Mouse (Mus musculus) heart, embryonic 15.5 days (tissue): ENCODE data around the gene Zfp987. TPM values are rescaled to one million over a fixed set of nuclear protein-coding genes. Genes with fewer than 3 reads are reported as not detected.
"Not testable (repeated sequence)": the region's sequence is repeated elsewhere in the genome, so short reads cannot be mapped to it uniquely, and the experiment has no call there.

Experiments used
- ATAC-seq: fragments of 200-750 bp; cut with Nextera tagmentation; replicated peaks from 2 replicates; pipeline ENCODE4 v1.8.0; 2017; ENCODE audit warnings: low read depth, moderate TSS enrichment; ENCODE audit not compliant: insufficient number of reproducible peaks, insufficient read depth, low FRiP score
- H3K27ac ChIP-seq: fragments of 300-500 bp; sonication (generic); 2 replicates; pipeline ENCODE4 v1.5.1; 2015; ENCODE audit warnings: mild to moderate bottlenecking, inconsistent platforms
- H3K27me3 ChIP-seq: fragments of 300-500 bp; sonication (generic); 2 replicates; pipeline ENCODE4 v1.6.1; 2015; ENCODE audit warnings: inconsistent platforms
- H3K36me3 ChIP-seq: fragments of 300-500 bp; sonication (generic); 2 replicates; pipeline ENCODE4 v1.6.1; 2015; ENCODE audit warnings: mild to moderate bottlenecking, inconsistent platforms
- H3K4me1 ChIP-seq: fragments of 300-500 bp; sonication (generic); replicated peaks from 2 replicates; pipeline ENCODE4 v1.6.1; 2015; ENCODE audit warnings: inconsistent platforms
- H3K4me2 ChIP-seq: fragments of 300-500 bp; sonication (generic); 2 replicates; pipeline ENCODE4 v1.6.1; 2015; ENCODE audit warnings: inconsistent platforms, mild to moderate bottlenecking, moderate library complexity
- H3K4me3 ChIP-seq: fragments of 300-500 bp; sonication (generic); 2 replicates; pipeline ENCODE4 v1.5.1; 2015; ENCODE audit warnings: mild to moderate bottlenecking, inconsistent platforms
- H3K9ac ChIP-seq: fragments of 300-500 bp; sonication (generic); 2 replicates; pipeline ENCODE4 v1.6.1; 2015; ENCODE audit warnings: mild to moderate bottlenecking, inconsistent platforms
- H3K9me3 ChIP-seq: fragments of 300-500 bp; sonication (generic); replicated peaks from 2 replicates; pipeline ENCODE4 v1.6.1; 2016; ENCODE audit warnings: inconsistent platforms
- WGBS: fragments of 180-500 bp; shearing (Covaris S2); methylation state at CpG from one replicate; pipeline ENCODE4 v1.1.7; 2015; ENCODE audit warnings: mixed read lengths; 5-methylcytosine and 5-hydroxymethylcytosine counted together
- polyA plus RNA-seq: library from polyadenylated mRNA; unstranded; fragments of >200 nt; fragmentation: Nextera tagmentation; extraction: Ambion mirVana; gene quantifications from 2 replicates; pipeline ENCODE4 v1.2.1, GENCODE M21; 2015

Zfp987 gene
- polyA plus RNA-seq, result 0.05 and 0.06 TPM in 2 replicates

DNA sequence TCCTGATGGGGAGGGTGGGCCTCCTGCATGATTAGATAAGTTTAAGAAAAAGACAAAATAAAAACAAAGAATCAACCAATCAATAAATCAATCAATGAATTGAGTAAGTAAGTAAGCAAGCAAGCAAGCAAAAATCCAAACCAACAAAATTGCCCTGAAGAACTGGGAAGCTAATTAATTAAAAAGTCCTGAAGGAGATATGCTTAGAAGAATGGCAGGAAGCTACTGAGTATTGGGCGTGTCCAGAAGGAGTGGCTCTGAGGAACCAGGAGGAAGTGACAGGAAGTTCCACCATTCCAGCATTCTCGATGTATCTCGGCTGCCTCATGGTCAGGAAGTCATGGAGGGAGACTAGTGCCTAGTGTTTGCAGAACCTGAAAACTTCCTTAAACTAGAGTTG lies at the start of gene Zfp987:
Zfp987 (plus strand) TSS at position 301 of the 400 bp plus-strand sequence.
- WGBS, result 78% methylated on average over 3 of the region's 3 CpGs
- H3K9ac ChIP-seq, H3K4me1 ChIP-seq, H3K9me3 ChIP-seq, ATAC-seq, H3K4me2 ChIP-seq, H3K27ac ChIP-seq, H3K4me3 ChIP-seq, H3K27me3 ChIP-seq, H3K36me3 ChIP-seq: not testable (repeated sequence)

GRCm38 (mm10) chr4:146052536-146052935 lies 44.6 kb upstream of the Zfp987 start:
- not testable (repeated sequence) for H3K36me3 ChIP-seq, H3K4me2 ChIP-seq, ATAC-seq, H3K27ac ChIP-seq, H3K27me3 ChIP-seq, H3K4me1 ChIP-seq, H3K4me3 ChIP-seq, H3K9ac ChIP-seq
- 64% methylated on average over 1 of the region's 1 CpGs for WGBS
- H3K9me3 ChIP-seq, result peaks cover 29% of the 10 kb centered on the region

DNA sequence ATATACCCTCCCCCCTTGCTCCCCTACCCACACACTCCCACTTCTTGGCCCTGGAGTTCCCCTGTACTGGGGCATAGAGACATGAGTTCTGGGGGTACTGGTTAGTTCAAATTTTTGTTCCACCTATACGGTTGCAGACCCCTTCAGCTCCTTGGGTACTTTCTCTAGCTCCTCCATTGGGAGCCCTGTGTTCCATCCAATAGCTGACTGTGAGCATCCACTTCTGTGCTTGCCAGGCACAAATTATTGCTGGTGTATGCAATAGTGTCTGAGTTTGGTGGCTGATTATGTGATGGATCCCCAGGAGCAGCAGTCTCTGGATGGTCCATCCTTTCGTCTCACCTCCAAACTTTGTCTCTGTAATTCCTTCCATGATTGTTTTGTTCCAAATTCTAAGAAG lies 43.7 kb upstream of the Zfp987 start:
- ATAC-seq, H3K4me1 ChIP-seq, H3K9ac ChIP-seq, H3K27me3 ChIP-seq, H3K4me2 ChIP-seq, H3K4me3 ChIP-seq, H3K27ac ChIP-seq, H3K36me3 ChIP-seq: not testable (repeated sequence)
- WGBS, result 71% methylated on average over 2 of the region's 2 CpGs
- peaks cover 31% of the 10 kb centered on the region for H3K9me3 ChIP-seq

DNA sequence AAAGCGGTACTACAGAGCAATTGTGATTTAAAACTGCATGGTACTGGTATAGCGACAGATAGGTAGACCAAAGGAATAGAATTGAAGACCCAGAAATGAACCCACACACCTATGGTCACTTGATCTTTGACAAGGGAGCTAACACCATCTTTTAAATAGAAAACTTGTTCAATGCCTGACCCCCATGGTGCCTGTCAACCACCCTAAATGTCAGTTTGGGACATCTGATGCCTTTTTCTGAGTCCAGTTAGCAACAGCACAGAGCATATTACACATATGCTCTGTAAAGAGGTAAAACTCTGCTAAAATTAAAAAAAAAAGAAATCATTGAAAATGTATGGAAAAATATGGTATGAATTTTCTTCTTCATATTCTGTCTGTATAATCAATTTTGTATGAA lies 41.8 kb upstream of the Zfp987 start:
- H3K9me3 ChIP-seq, result peaks cover 36% of the 10 kb centered on the region
- WGBS, result 63% methylated on average over 2 of the region's 2 CpGs
- no peak overlapping the region for H3K27ac ChIP-seq
- H3K36me3 ChIP-seq, result no peaks in the 10 kb centered on the region; the same call in 1 of the 2 replicates
- no peak overlapping the region for H3K4me3 ChIP-seq
- H3K27me3 ChIP-seq, result no peaks in the 10 kb centered on the region
- no peak overlapping the region for H3K9ac ChIP-seq
- ATAC-seq, result no peak
- no peaks in the 10 kb centered on the region for H3K4me1 ChIP-seq
- H3K4me2 ChIP-seq, result no peak overlapping the region

DNA sequence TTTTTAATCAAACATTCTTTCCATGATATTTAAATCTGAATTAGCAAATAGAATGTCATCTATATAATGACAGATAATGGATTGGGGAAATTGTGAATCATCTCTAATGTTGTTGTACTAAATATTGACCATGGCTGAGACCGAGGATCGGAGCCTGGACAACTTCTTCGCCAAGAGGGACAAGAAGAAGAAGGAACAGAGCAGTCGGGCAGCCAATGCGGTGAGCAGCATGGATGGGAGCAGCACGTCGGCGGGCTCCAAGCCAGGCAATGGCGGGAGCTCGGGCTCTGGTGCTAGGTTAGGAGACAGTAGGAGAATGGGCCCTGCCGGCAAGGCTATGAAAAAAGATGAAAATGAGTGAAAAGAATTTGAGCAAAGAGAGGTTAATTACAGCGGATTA lies 38.5 kb upstream of the Zfp987 start:
- 86% methylated on average over 12 of the region's 12 CpGs for WGBS

GRCm38 (mm10) chr4:146059078-146059477 lies 38.0 kb upstream of the Zfp987 start:
- not testable (repeated sequence) for H3K4me2 ChIP-seq, H3K27me3 ChIP-seq, H3K27ac ChIP-seq, H3K36me3 ChIP-seq, H3K4me3 ChIP-seq, H3K4me1 ChIP-seq, H3K9ac ChIP-seq, ATAC-seq
- peaks cover 38% of the 10 kb centered on the region for H3K9me3 ChIP-seq
- WGBS, result 78% methylated on average over 4 of the region's 4 CpGs

More for the DNA sequence above, 38.5 kb upstream of the Zfp987 start:
- not testable (repeated sequence) for H3K4me2 ChIP-seq, ATAC-seq, H3K4me1 ChIP-seq, H3K27ac ChIP-seq, H3K9ac ChIP-seq, H3K27me3 ChIP-seq, H3K36me3 ChIP-seq, H3K4me3 ChIP-seq
- H3K9me3 ChIP-seq, result peaks cover 40% of the 10 kb centered on the region

DNA sequence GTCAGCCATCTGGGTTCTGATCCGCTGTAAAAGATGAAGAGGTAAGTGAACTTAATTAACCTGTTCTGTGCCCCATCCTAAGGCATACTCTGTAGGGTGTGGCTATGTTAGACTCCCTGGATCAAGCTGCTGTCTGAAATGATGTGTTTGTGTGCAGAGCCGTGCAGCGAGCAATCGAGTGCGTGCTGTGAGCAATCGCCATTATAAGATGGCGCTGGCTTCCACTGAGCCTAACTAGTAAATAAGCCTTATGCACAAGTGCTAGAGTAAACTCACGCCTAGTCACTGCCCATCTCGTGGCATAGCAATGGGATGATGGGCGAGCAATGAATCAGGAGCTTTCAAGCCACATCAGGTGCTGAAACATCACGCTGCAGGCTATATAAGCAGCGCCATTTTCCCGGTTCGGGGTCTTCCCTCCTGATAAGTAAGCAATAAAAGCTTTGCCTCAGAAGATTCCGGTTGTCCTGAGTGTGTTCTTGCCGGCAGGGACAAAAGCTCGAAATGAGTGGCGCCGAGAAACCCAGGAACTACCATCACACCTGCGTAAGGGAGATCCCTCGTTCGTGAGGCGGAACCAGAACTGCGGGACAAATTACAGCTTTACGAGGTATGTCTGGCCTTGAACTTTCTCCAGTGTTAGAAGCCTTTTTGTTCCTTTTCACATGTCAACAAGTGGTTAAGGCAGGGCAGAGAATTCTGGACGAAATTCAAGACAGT lies 37.0 kb upstream of the Zfp987 start:
- H3K4me1 ChIP-seq, H3K27me3 ChIP-seq, H3K4me2 ChIP-seq, ATAC-seq, H3K27ac ChIP-seq, H3K9ac ChIP-seq, H3K4me3 ChIP-seq, H3K36me3 ChIP-seq: not testable (repeated sequence)
- 87% methylated on average over 25 of the region's 26 CpGs for WGBS
- H3K9me3 ChIP-seq, result peaks cover 39% of the 10 kb centered on the region

GRCm38 (mm10) chr4:146061082-146061481 lies 36.0 kb upstream of the Zfp987 start:
- not testable (repeated sequence) for H3K4me3 ChIP-seq, ATAC-seq
- WGBS, result 87% methylated on average over 11 of the region's 11 CpGs

DNA sequence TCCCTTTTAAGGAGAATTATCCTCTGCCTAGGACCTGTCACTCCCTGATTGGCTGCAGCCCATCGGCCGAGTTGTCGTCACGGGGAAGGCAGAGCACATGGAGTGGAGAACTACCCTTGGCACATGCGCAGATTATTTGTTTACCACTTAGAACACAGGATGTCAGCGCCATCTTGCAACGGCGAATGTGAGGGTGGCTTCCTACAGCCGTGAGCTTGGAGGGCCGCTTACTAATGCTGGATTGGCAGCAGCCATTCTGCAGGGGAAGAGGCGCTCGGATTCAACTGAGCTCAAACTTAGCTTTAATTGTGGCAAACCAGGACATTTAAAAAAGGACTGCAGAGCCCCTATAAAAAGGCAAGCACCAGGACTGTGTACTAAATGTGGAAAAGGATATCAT lies 35.1 kb upstream of the Zfp987 start:
- not testable (repeated sequence) for H3K27ac ChIP-seq, H3K4me2 ChIP-seq, H3K36me3 ChIP-seq, H3K4me1 ChIP-seq, H3K4me3 ChIP-seq, H3K9ac ChIP-seq, H3K27me3 ChIP-seq, ATAC-seq
- WGBS, result 89% methylated on average over 12 of the region's 12 CpGs
- peaks cover 27% of the 10 kb centered on the region for H3K9me3 ChIP-seq

More at GRCm38 (mm10) chr4:146061082-146061481, 36.0 kb upstream of the Zfp987 start:
- H3K27ac ChIP-seq, H3K27me3 ChIP-seq, H3K36me3 ChIP-seq, H3K9ac ChIP-seq, H3K4me1 ChIP-seq, H3K4me2 ChIP-seq: not testable (repeated sequence)
- H3K9me3 ChIP-seq, result peaks cover 32% of the 10 kb centered on the region

DNA sequence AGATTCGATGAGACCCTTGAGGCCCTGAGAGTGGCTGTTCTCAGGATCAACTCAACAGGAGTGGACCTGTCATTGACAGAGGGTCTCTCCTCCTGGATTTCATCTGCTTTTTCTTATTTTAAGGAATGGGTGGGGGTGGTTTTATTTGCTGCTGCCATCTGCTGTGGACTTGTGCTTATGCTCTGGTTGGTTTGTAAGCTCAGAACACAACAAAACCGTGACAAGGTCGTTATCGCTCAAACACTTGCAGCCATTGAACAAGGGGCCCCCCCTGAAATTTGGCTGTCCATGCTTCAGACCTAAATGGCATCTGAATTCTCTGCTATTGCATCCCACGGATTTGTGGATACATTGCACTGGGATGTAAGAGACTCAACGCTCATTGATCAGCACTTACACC lies 34.1 kb upstream of the Zfp987 start:
- H3K9ac ChIP-seq, H3K4me3 ChIP-seq, H3K4me1 ChIP-seq, H3K36me3 ChIP-seq, H3K4me2 ChIP-seq, H3K27me3 ChIP-seq, ATAC-seq, H3K27ac ChIP-seq: not testable (repeated sequence)
- H3K9me3 ChIP-seq, result peaks cover 28% of the 10 kb centered on the region
- WGBS, result 69% methylated on average over 6 of the region's 6 CpGs

DNA sequence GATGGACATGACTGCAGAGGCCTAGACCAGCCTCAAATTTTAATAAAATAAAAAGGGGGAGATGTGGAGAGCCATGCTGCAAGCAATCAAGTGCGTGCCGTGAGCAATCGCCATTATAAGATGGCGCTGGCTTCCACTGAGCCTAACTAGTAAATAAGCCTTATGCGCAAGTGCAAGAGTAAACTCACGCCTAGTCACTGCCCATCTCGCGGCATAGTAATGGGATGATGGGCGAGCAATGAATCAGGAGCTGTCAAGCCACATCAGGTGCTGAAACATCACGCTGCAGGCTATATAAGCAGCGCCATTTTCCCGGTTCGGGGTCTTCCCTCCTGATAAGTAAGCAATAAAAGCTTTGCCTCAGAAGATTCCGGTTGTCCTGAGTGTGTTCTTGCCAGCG lies 33.5 kb upstream of the Zfp987 start:
- WGBS, result 84% methylated on average over 15 of the region's 15 CpGs
- not testable (repeated sequence) for H3K4me1 ChIP-seq, H3K4me2 ChIP-seq, ATAC-seq, H3K36me3 ChIP-seq, H3K27ac ChIP-seq, H3K27me3 ChIP-seq, H3K9ac ChIP-seq, H3K4me3 ChIP-seq
- H3K9me3 ChIP-seq, result peaks cover 28% of the 10 kb centered on the region

DNA sequence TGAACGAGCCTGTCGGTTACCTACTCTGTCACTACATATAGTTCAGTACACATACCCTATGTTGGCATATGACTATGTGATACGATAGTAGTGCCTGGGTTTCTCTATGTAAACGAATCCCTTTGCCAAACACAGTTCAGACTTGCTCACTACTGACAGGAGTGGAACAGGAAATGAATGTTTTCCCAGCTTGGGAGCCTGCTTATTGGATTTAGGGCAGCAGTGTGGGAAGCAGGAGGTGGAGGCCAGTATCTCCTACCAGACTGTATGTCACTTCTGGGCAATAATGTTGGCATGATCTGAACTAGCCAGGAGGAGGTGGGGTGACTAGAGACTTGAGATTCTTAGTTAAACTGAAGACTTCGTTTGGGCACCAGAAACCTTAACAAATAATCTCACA lies 32.3 kb upstream of the Zfp987 start:
- not testable (repeated sequence) for H3K4me2 ChIP-seq, H3K9ac ChIP-seq, H3K4me3 ChIP-seq, H3K27ac ChIP-seq, H3K27me3 ChIP-seq, H3K4me1 ChIP-seq, ATAC-seq, H3K36me3 ChIP-seq
- 69% methylated on average over 5 of the region's 5 CpGs for WGBS
- peaks cover 23% of the 10 kb centered on the region for H3K9me3 ChIP-seq
